ENCODE assay signal across 15 mouse cellular contexts in the genomic region with DNA sequence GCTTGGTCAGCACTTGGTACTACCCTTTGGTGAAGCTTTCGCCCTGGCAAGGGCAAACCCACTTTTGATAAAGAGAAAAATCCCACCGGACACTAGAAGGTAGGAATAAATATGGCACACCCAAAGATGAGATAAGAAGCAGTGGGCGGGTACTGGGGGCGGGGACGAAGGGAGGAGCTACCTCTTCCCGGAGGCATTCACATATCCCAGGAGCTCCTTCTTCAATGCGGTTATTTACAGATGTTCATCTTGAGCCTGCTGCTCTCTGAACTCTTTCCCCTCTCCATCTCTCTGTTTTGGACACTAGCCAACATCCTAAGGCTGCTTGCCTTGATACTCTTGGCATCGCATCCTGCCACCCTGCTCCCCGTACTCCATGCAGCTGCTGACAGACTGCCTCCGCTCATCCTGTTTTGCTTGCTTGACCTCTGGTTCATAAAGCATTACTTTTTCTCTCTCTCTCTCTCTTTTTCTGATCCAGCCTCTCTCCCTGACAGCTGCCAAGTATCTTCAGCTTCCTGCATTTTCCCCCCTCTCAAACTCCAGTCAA.
DNase-seq lines count a peak whose midpoint lies in the region; ATAC-seq lines count a peak whose summit lies in the region.
"Had no signal": no experiment of that assay in that cellular context is flagged by ENCODE, and none has a peak within 500 bp of the region (broad histone marks: within the 10 kb centered on the region; RNA-seq: fewer than 3 reads in every experiment).

No protein-coding gene starts in this region.

- H3K4me2 ChIP-seq in forebrain, embryonic 13.5 days = no peak overlapping the region
- H3K4me2 ChIP-seq in forebrain, embryonic 12.5 days = no peak overlapping the region
- 0 out of 2 replicates have a peak overlapping the region, but pooled peaks have one; percentile 8 for H3K4me2 ChIP-seq in kidney, embryonic 16.5 days (replicated peaks; ENCODE audit: low read depth, low read length)
- peak overlapping the region; percentile 26; the same call in 1 of the 2 replicates for H3K4me2 ChIP-seq in embryonic facial prominence, embryonic 13.5 days
- H3K4me2 ChIP-seq: limb, embryonic 15.5 days; neural tube, embryonic 12.5 days had no signal

- H3K4me3 ChIP-seq in forebrain, embryonic 13.5 days = no peak overlapping the region
- H3K4me3 ChIP-seq in forebrain, embryonic 12.5 days (replicated peaks) = no peak overlapping the region
- H3K4me3 ChIP-seq in kidney, embryonic 16.5 days (ENCODE audit: low read length) = no peak overlapping the region
- H3K4me3 ChIP-seq in embryonic facial prominence, embryonic 13.5 days = no peak overlapping the region
- H3K4me3 ChIP-seq: forebrain, embryonic 10.5 days; limb, embryonic 15.5 days; neural tube, embryonic 12.5 days had no signal

- H3K9ac ChIP-seq in forebrain, embryonic 13.5 days = no peak overlapping the region
- H3K9ac ChIP-seq in forebrain, embryonic 12.5 days = no peak overlapping the region
- H3K9ac ChIP-seq in kidney, embryonic 16.5 days (replicated peaks; ENCODE audit: low read length) = no peak overlapping the region
- no peak overlapping the region for H3K9ac ChIP-seq in embryonic facial prominence, embryonic 13.5 days
- H3K9ac ChIP-seq: limb, embryonic 15.5 days; neural tube, embryonic 12.5 days had no signal

- WGBS in forebrain, embryonic 13.5 days = 79% methylated on average over 10 of the region's 10 CpGs
- 81% methylated on average over 10 of the region's 10 CpGs for WGBS in forebrain, embryonic 12.5 days
- 48% methylated on average over 10 of the region's 10 CpGs for WGBS in kidney, embryonic 16.5 days
- WGBS in embryonic facial prominence, embryonic 13.5 days = 60% methylated on average over 10 of the region's 10 CpGs

- 0 out of 2 replicates have a peak, but pooled peaks have one; percentile 10 for ATAC-seq in forebrain, embryonic 13.5 days
- ATAC-seq in forebrain, embryonic 12.5 days (ENCODE audit: low FRiP score) = no peak
- peak; percentile 49 for ATAC-seq in kidney, embryonic 16.5 days (ENCODE audit: low FRiP score, low TSS enrichment)
- ATAC-seq in embryonic facial prominence, embryonic 13.5 days (ENCODE audit: insufficient number of reproducible peaks, insufficient read depth, low FRiP score, low TSS enrichment, low read depth) = no peak

- no peak for DNase-seq in kidney, postnatal 36 days
- peak; percentile 17 for DNase-seq in lung, postnatal 36 days
- DNase-seq in gastrocnemius, postnatal 25 days = no peak
- DNase-seq in retina, postnatal 1 day = no peak
- DNase-seq: gastrocnemius, postnatal 10 days; heart, postnatal 36 days; right cerebral cortex, postnatal 25 days had no signal

- no peaks in the 10 kb centered on the region for H3K4me1 ChIP-seq in forebrain, embryonic 13.5 days
- no peaks in the 10 kb centered on the region for H3K4me1 ChIP-seq in forebrain, embryonic 12.5 days
- peaks cover 8% of the 10 kb centered on the region; the same call in 1 of the 2 replicates for H3K4me1 ChIP-seq in kidney, embryonic 16.5 days (ENCODE audit: insufficient read depth, low read length)
- H3K4me1 ChIP-seq in embryonic facial prominence, embryonic 13.5 days = peaks cover 11% of the 10 kb centered on the region
- H3K4me1 ChIP-seq: neural tube, embryonic 12.5 days had no signal

- no peaks in the 10 kb centered on the region for H3K9me3 ChIP-seq in forebrain, embryonic 13.5 days (replicated peaks)
- H3K9me3 ChIP-seq in forebrain, embryonic 12.5 days = no peaks in the 10 kb centered on the region
- no peaks in the 10 kb centered on the region for H3K9me3 ChIP-seq in kidney, embryonic 16.5 days (ENCODE audit: low read length)
- H3K9me3 ChIP-seq in embryonic facial prominence, embryonic 13.5 days = no peaks in the 10 kb centered on the region
- H3K9me3 ChIP-seq: forebrain, embryonic 10.5 days; limb, embryonic 15.5 days; neural tube, embryonic 12.5 days had no signal

- no peaks in the 10 kb centered on the region for H3K36me3 ChIP-seq in forebrain, embryonic 13.5 days (ENCODE audit: poor library complexity, severe bottlenecking)
- no peaks in the 10 kb centered on the region for H3K36me3 ChIP-seq in forebrain, embryonic 12.5 days (replicated peaks)
- no peaks in the 10 kb centered on the region for H3K36me3 ChIP-seq in kidney, embryonic 16.5 days (ENCODE audit: insufficient read depth, low read length)
- no peaks in the 10 kb centered on the region for H3K36me3 ChIP-seq in embryonic facial prominence, embryonic 13.5 days
- H3K36me3 ChIP-seq: forebrain, embryonic 10.5 days; G1E; limb, embryonic 15.5 days; neural tube, embryonic 12.5 days had no signal

- no peak overlapping the region for H3K27ac ChIP-seq in forebrain, embryonic 13.5 days
- no peak overlapping the region for H3K27ac ChIP-seq in forebrain, embryonic 12.5 days
- no peak overlapping the region for H3K27ac ChIP-seq in kidney, embryonic 16.5 days (ENCODE audit: low read length)
- H3K27ac ChIP-seq in embryonic facial prominence, embryonic 13.5 days = no peak overlapping the region
- H3K27ac ChIP-seq: forebrain, embryonic 10.5 days; limb, embryonic 15.5 days; neural tube, embryonic 12.5 days had no signal

- no peaks in the 10 kb centered on the region for H3K27me3 ChIP-seq in forebrain, embryonic 13.5 days
- H3K27me3 ChIP-seq in forebrain, embryonic 12.5 days = no peaks in the 10 kb centered on the region
- H3K27me3 ChIP-seq in kidney, embryonic 16.5 days (ENCODE audit: insufficient read depth, low read length) = no peaks in the 10 kb centered on the region
- no peaks in the 10 kb centered on the region for H3K27me3 ChIP-seq in embryonic facial prominence, embryonic 13.5 days
- H3K27me3 ChIP-seq: limb, embryonic 15.5 days; neural tube, embryonic 12.5 days had no signal

Comparison
In these comparisons a context has a peak if more than half of its experiments do, and no peak if none do; other contexts are left out.
1. ATAC-seq: peak in forebrain, embryonic 13.5 days (single experiment) and kidney, embryonic 16.5 days (single experiment); none in forebrain, embryonic 12.5 days (single experiment) and embryonic facial prominence, embryonic 13.5 days (single experiment).
2. H3K4me2 ChIP-seq: peak in kidney, embryonic 16.5 days (single experiment) and embryonic facial prominence, embryonic 13.5 days (single experiment); none in forebrain, embryonic 13.5 days (single experiment) and forebrain, embryonic 12.5 days (single experiment).